ENCODE assay signal across 8 mouse cellular contexts in the genomic region with DNA sequence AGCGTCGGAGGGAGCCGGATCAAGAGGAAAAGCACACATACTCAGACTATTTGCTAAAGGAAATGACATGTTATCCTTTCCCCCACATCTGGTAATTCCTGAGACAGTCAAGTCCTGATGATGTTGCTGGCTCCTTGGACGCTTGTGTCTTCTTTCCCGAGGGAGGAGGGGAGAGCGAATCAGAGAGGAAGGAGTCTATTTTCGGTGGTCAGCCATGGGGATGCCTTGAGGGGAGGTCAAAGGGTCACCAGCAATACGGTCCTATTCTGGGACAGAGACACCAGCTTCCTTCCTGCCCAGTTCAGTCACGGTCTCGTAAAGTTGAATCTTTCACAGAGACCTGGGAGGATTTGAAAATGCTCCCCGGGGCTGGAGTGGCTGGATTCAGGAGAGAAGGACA.
DNase-seq lines count a peak whose midpoint lies in the region; ATAC-seq and TF ChIP-seq lines count a peak whose summit lies in the region.

No protein-coding gene starts in this region.

- DNase-seq in hindbrain, postnatal 0 days (ENCODE audit: low spot score) = no peak
- no peak for DNase-seq in hindbrain, embryonic 11.5 days (ENCODE audit: low spot score)
- peak; percentile 74 for DNase-seq in kidney, postnatal 10 days
- no peak for DNase-seq in left cerebral cortex, adult 9 months (ENCODE audit: low spot score in 2 of 2)
- DNase-seq in Muller cell, postnatal 12 days (ENCODE audit: inconsistent ontology term) = no peak

- TF ChIP-seq CTCF in hindbrain, postnatal 0 days (IDR thresholded peaks at IDR 0.05; ENCODE audit: low read depth) = no peak
- TF ChIP-seq CTCF in small intestine, adult 2 months (IDR thresholded peaks at IDR 0.05; ENCODE audit: extremely low read depth, insufficient read length, insufficient replicate concordance, low read depth, low read length) = no peak

- H3K9me3 ChIP-seq in hindbrain, postnatal 0 days (ENCODE audit: low read length) = no peaks in the 10 kb centered on the region
- no peaks in the 10 kb centered on the region for H3K9me3 ChIP-seq in hindbrain, embryonic 11.5 days (ENCODE audit: control insufficient read depth, low read length)
- H3K9me3 ChIP-seq in heart, embryonic 12.5 days (replicated peaks) = no peaks in the 10 kb centered on the region

- H3K9ac ChIP-seq in hindbrain, postnatal 0 days (replicated peaks; ENCODE audit: low read length) = no peak overlapping the region
- no peak overlapping the region for H3K9ac ChIP-seq in hindbrain, embryonic 11.5 days (ENCODE audit: low read depth, low read length)
- H3K9ac ChIP-seq in heart, embryonic 12.5 days = no peak overlapping the region

- TF ChIP-seq POLR2A in small intestine, adult 2 months (IDR thresholded peaks at IDR 0.05; ENCODE audit: low read depth, low read length) = no peak

- ATAC-seq in hindbrain, postnatal 0 days = no peak
- ATAC-seq in hindbrain, embryonic 11.5 days (ENCODE audit: low FRiP score) = no peak
- peak; percentile 40; the same call in 1 of the 2 replicates for ATAC-seq in heart, embryonic 12.5 days (ENCODE audit: insufficient number of reproducible peaks, low FRiP score)
- no peak for ATAC-seq in megakaryocyte, adult 5-6 weeks (ENCODE audit: poor library complexity, severe bottlenecking)

- no peak overlapping the region for H3K4me2 ChIP-seq in hindbrain, postnatal 0 days (ENCODE audit: low read depth, low read length)
- no peak overlapping the region for H3K4me2 ChIP-seq in hindbrain, embryonic 11.5 days (replicated peaks; ENCODE audit: low read depth, low read length)
- peak overlapping the region; percentile 8; the same call in 1 of the 2 replicates for H3K4me2 ChIP-seq in heart, embryonic 12.5 days

- WGBS in hindbrain, postnatal 0 days = 65% methylated on average over 11 of the region's 11 CpGs
- 63% methylated on average over 11 of the region's 11 CpGs for WGBS in hindbrain, embryonic 11.5 days
- 38% methylated on average over 11 of the region's 11 CpGs for WGBS in heart, embryonic 12.5 days
- WGBS in small intestine, adult 2 months = 74% methylated on average over 11 of the region's 11 CpGs

- H3K36me3 ChIP-seq in hindbrain, postnatal 0 days (ENCODE audit: insufficient read depth, low read length) = no peaks in the 10 kb centered on the region
- H3K36me3 ChIP-seq in hindbrain, embryonic 11.5 days (ENCODE audit: control insufficient read depth, insufficient read depth, low read length) = no peaks in the 10 kb centered on the region
- H3K36me3 ChIP-seq in heart, embryonic 12.5 days = no peaks in the 10 kb centered on the region
- no peaks in the 10 kb centered on the region for H3K36me3 ChIP-seq in small intestine, adult 2 months (ENCODE audit: control insufficient read depth, insufficient read depth, low read length)

- no peak overlapping the region for H3K4me3 ChIP-seq in hindbrain, postnatal 0 days (ENCODE audit: low read length)
- H3K4me3 ChIP-seq in hindbrain, embryonic 11.5 days (ENCODE audit: low read depth, low read length) = no peak overlapping the region
- no peak overlapping the region for H3K4me3 ChIP-seq in heart, embryonic 12.5 days
- H3K4me3 ChIP-seq in small intestine, adult 2 months (ENCODE audit: low read depth, low read length) = no peak overlapping the region

- H3K4me1 ChIP-seq in hindbrain, postnatal 0 days (ENCODE audit: insufficient read depth, low read length) = no peaks in the 10 kb centered on the region
- no peaks in the 10 kb centered on the region for H3K4me1 ChIP-seq in hindbrain, embryonic 11.5 days (replicated peaks; ENCODE audit: control insufficient read depth, insufficient read depth, low read length)
- H3K4me1 ChIP-seq in heart, embryonic 12.5 days (replicated peaks) = peaks cover 23% of the 10 kb centered on the region
- no peaks in the 10 kb centered on the region; the same call in none of the 2 replicates for H3K4me1 ChIP-seq in small intestine, adult 2 months (ENCODE audit: control insufficient read depth, insufficient read depth, insufficient read length, low read length)

- 0 out of 2 replicates have a peak overlapping the region, but pooled peaks have one; percentile 22 for H3K27ac ChIP-seq in hindbrain, postnatal 0 days
- no peak overlapping the region for H3K27ac ChIP-seq in hindbrain, embryonic 11.5 days (ENCODE audit: low read depth, low read length)
- 0 out of 2 replicates have a peak overlapping the region, but pooled peaks have one; percentile 32 for H3K27ac ChIP-seq in heart, embryonic 12.5 days (ENCODE audit: poor library complexity, severe bottlenecking)
- H3K27ac ChIP-seq in small intestine, adult 2 months (ENCODE audit: insufficient read depth, low read depth, low read length) = peak overlapping the region; percentile 71

- no peaks in the 10 kb centered on the region for H3K27me3 ChIP-seq in hindbrain, postnatal 0 days (ENCODE audit: insufficient read depth, low read length)
- H3K27me3 ChIP-seq in hindbrain, embryonic 11.5 days (ENCODE audit: control insufficient read depth, insufficient read depth, low read length) = no peaks in the 10 kb centered on the region
- H3K27me3 ChIP-seq in heart, embryonic 12.5 days (replicated peaks) = no peaks in the 10 kb centered on the region
- H3K27me3 ChIP-seq in small intestine, adult 2 months (ENCODE audit: control insufficient read depth, insufficient read depth, low read length) = no peaks in the 10 kb centered on the region
